ENCODE assay signal across 8 mouse cellular contexts in the genomic region with DNA sequence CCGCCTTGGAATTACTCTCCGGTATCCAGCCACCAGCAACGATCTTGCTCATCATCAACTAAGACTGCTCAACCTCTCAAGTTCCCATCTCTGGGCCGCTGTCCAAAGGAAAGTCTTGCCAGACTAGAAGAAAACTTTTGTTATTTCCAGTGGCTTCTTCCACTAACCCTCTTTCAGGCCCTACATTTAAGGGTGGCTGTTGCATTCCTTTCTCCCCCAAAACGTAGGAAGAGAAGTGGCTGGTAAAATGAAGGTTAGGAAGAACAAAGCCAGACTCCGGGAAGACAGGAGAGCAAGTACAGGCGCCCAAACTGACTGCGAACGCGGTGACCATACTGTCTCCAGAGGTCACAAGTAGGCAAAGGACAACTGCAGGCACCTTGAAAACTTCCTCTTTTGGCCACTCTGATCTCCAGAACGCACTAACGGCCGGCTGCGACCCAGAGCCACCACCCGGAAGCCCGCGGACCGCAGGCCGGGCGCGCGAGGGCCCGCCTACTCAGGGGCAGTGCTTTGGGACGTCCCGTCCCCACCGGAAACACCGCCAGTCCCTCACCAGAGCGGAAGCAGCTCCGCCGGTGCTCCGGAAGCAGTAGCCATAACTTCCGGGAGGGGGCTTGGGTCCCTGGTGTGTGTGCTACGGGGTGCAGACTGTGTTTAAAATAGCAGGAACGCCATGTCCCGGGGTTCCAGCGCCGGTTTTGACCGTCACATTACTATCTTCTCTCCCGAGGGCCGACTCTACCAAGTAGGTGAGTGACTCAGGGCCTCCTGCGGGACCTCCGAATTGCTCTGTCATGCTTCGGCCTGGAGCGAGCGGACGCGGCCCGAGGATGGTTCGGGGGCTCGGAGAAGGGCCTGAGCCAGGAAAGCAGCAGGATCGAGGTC. TPM values are rescaled to one million over a fixed set of nuclear protein-coding genes. Genes with fewer than 3 reads are reported as not detected.
DNase-seq lines count a peak whose midpoint lies in the region; ATAC-seq and TF ChIP-seq lines count a peak whose summit lies in the region.

No protein-coding gene starts in this region.

- DNase-seq in forebrain, embryonic 14.5 days (ENCODE audit: low spot score), result peak; percentile 97
- peak; percentile 92 to 93 for DNase-seq in heart, postnatal 14 days
- peak; percentile 90 for DNase-seq in layer of hippocampus, adult 11-12 months (ENCODE audit: low spot score)
- peak; percentile 93 to 94 for DNase-seq in lung, adult 18-20 months
- DNase-seq in testis, postnatal 14 days (ENCODE audit: low spot score), result peak; percentile 94

- ATAC-seq in cerebellum, adult (ENCODE audit: insufficient number of reproducible peaks, low FRiP score, low TSS enrichment), result peak; percentile 100
- ATAC-seq in forebrain, embryonic 14.5 days, result peak; percentile 99
- ATAC-seq in neural tube, embryonic 15.5 days (ENCODE audit: low FRiP score), result peak; percentile 100

- peak overlapping the region; percentile 68 for H3K9ac ChIP-seq in ES-Bruce4 (ENCODE audit: low read depth, poor library complexity, severe bottlenecking)
- H3K9ac ChIP-seq in forebrain, embryonic 14.5 days (ENCODE audit: low read length), result peak overlapping the region; percentile 76
- H3K9ac ChIP-seq in neural tube, embryonic 15.5 days (replicated peaks), result peak overlapping the region; percentile 98

- peak; percentile 74 for TF ChIP-seq POLR2A in ES-Bruce4 (IDR thresholded peaks at IDR 0.05; ENCODE audit: insufficient read depth, low read length)

- no peak for TF ChIP-seq EP300 in ES-Bruce4 (IDR thresholded peaks at IDR 0.05; ENCODE audit: insufficient read depth, low read depth, low read length)

- WGBS in forebrain, embryonic 14.5 days, result 1% methylated on average over 51 of the region's 51 CpGs
- WGBS in neural tube, embryonic 15.5 days, result under 1% methylated on average over 47 of the region's 51 CpGs

- peak overlapping the region; percentile 99 for H3K4me3 ChIP-seq in ES-Bruce4 (ENCODE audit: low read depth, low read length)
- peak overlapping the region; percentile 70 for H3K4me3 ChIP-seq in forebrain, embryonic 14.5 days (ENCODE audit: low read depth, low read length)
- peak overlapping the region; percentile 99 for H3K4me3 ChIP-seq in neural tube, embryonic 15.5 days (replicated peaks)

- H3K4me1 ChIP-seq in ES-Bruce4 (ENCODE audit: control insufficient read depth, insufficient read depth, low read length), result no peaks in the 10 kb centered on the region
- peaks cover 10% of the 10 kb centered on the region for H3K4me1 ChIP-seq in forebrain, embryonic 14.5 days (ENCODE audit: control insufficient read depth, insufficient read depth, low read length)
- H3K4me1 ChIP-seq in neural tube, embryonic 15.5 days, result peaks cover 24% of the 10 kb centered on the region

- intact Hi-C loops in heart, postnatal 14 days (cut with DNase I), result loop anchor here (1.0 to 5.0 kb wide), 2 partner anchors 44 to 94 kb away; a partner anchor contains a TSS

- TF ChIP-seq CTCF in ES-Bruce4 (IDR thresholded peaks at IDR 0.05; ENCODE audit: low read depth, low read length), result no peak

- H3K4me2 ChIP-seq in forebrain, embryonic 14.5 days (ENCODE audit: low read length), result peak overlapping the region; percentile 82
- H3K4me2 ChIP-seq in neural tube, embryonic 15.5 days, result peak overlapping the region; percentile 86

- no peaks in the 10 kb centered on the region for H3K27me3 ChIP-seq in ES-Bruce4 (ENCODE audit: control insufficient read depth, insufficient read depth, low read length, poor library complexity, severe bottlenecking)
- H3K27me3 ChIP-seq in forebrain, embryonic 14.5 days (replicated peaks; ENCODE audit: control insufficient read depth, insufficient read depth, low read length), result no peaks in the 10 kb centered on the region
- no peaks in the 10 kb centered on the region for H3K27me3 ChIP-seq in neural tube, embryonic 15.5 days (replicated peaks)

- H3K27ac ChIP-seq in ES-Bruce4 (ENCODE audit: insufficient read depth, low read length), result peak overlapping the region; percentile 87
- H3K27ac ChIP-seq in forebrain, embryonic 14.5 days (ENCODE audit: low read depth, low read length), result peak overlapping the region; percentile 89
- peak overlapping the region; percentile 93 for H3K27ac ChIP-seq in neural tube, embryonic 15.5 days (replicated peaks)

- H3K36me3 ChIP-seq in ES-Bruce4 (ENCODE audit: control insufficient read depth, insufficient read depth, low read length, poor library complexity, severe bottlenecking), result peaks cover 2% of the 10 kb centered on the region; the same call in 1 of the 2 replicates
- no peaks in the 10 kb centered on the region for H3K36me3 ChIP-seq in forebrain, embryonic 14.5 days (ENCODE audit: control insufficient read depth, insufficient read depth, low read length)
- peaks cover 2% of the 10 kb centered on the region; the same call in 1 of the 2 replicates for H3K36me3 ChIP-seq in neural tube, embryonic 15.5 days

- no peaks in the 10 kb centered on the region for H3K9me3 ChIP-seq in ES-Bruce4 (replicated peaks; ENCODE audit: control insufficient read depth, insufficient read depth, low read length, poor library complexity, severe bottlenecking)
- H3K9me3 ChIP-seq in forebrain, embryonic 14.5 days (replicated peaks; ENCODE audit: control insufficient read depth, low read length), result no peaks in the 10 kb centered on the region
- H3K9me3 ChIP-seq in neural tube, embryonic 15.5 days (replicated peaks), result no peaks in the 10 kb centered on the region

RNA-seq across cellular contexts. Expression of a gene that starts 14.5 kb away (rescaled TPM):
- 308 and 323 TPM in 2 replicates for polyA plus RNA-seq in ES-Bruce4 (2011; ENCODE audit: insufficient read depth, insufficient read length, low read depth, missing spikeins)
- polyA plus RNA-seq in forebrain, embryonic 14.5 days (2014; fragmentation: Nextera tagmentation; extraction: Ambion mirVana), result 482 and 544 TPM in 2 replicates
- total RNA-seq in heart, postnatal 14 days (2021), result 100 to 1,000 TPM; 160 to 168 TPM
- 399 and 422 TPM in 2 replicates for polyA plus RNA-seq in neural tube, embryonic 15.5 days (2015; fragmentation: Nextera tagmentation; extraction: Ambion mirVana)

Comparison
In these comparisons a context has a peak if more than half of its experiments do, and no peak if none do; other contexts are left out.
1. Peak in every context shown above with its lines: DNase-seq, ATAC-seq, H3K4me3 ChIP-seq and H3K27ac ChIP-seq.